Mouse (Mus musculus) E14TG2a.4 (cell line): ENCODE results near the gene Slc1a3.

Experiments used
- CTCF ChIP-seq: conservative IDR thresholded peaks from 2 replicates; pipeline ENCODE4 v1.5.1; 2014; ENCODE audit warnings: low read length
- NANOG ChIP-seq: IDR thresholded peaks from 2 replicates; pipeline ENCODE4 v1.6.1; 2014; ENCODE audit warnings: borderline replicate concordance, low read length, mixed read lengths
- POU5F1 ChIP-seq: IDR thresholded peaks from 2 replicates; pipeline ENCODE4 v1.6.1; 2014; ENCODE audit warnings: low read length, borderline replicate concordance

DNA sequence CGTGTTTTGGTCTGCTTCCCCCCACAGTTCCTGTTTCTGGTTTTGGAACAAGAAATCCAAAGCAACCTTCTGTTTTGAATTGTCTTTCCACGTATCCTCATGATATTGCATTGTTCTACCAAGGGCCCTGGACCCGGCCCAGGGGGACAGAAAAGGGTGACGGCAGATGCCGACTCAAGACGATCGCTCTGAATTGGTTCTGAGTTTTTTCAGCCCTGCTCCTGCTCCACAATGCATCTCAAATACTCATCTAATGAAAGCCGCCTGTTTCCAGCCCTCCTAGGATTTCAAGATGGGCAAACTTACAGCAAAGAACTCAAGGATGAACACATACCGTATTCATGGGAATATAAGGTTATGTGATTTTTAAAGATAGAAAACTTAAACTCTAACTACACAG lies 55.3 kb downstream of the Slc1a3 start:
- TF ChIP-seq CTCF = no peak
- TF ChIP-seq NANOG = no peak
- no peak for TF ChIP-seq POU5F1
